Mouse (Mus musculus): ENCODE results near the gene Cxcl3.
"Not testable (repeated sequence)": the region's sequence is repeated elsewhere in the genome, so short reads cannot be mapped to it uniquely, and the experiment has no call there.

The Cxcl3 gene

GRCm38 (mm10) chr5:90790074-90790502 lies 4.2 kb downstream of the Cxcl3 start:
- DNase-seq (ENCODE audit: low read depth), result no peak

GRCm38 (mm10) chr5:90794195-90794625 lies 8.3 kb downstream of the Cxcl3 start, which contains the start of gene Cxcl15:
Gene Cxcl15, plus strand, starts transcription at chr5:90794534.
- no peak for DNase-seq (ENCODE audit: low read depth)

- not testable (repeated sequence) for DNase-seq (ENCODE audit: low read depth)
These were observed 9.5 kb downstream of the Cxcl3 start for GRCm38 (mm10) chr5:90795392-90795791.

- DNase-seq (ENCODE audit: low read depth), result no peak
These were observed 18.7 kb downstream of the Cxcl3 start for GRCm38 (mm10) chr5:90804574-90804973.

GRCm38 (mm10) chr5:90806050-90806449 lies 20.1 kb downstream of the Cxcl3 start:
- no peak for DNase-seq (ENCODE audit: low read depth)

- DNase-seq (ENCODE audit: low read depth), result no peak
These were observed 21.5 kb downstream of the Cxcl3 start for GRCm38 (mm10) chr5:90807176-90807950.

GRCm38 (mm10) chr5:90819756-90820155 lies 33.9 kb downstream of the Cxcl3 start:
- no peak for DNase-seq (ENCODE audit: low read depth)

GRCm38 (mm10) chr5:90832145-90832767 lies 46.4 kb downstream of the Cxcl3 start:
- DNase-seq (ENCODE audit: low read depth), result no peak

- no peak for DNase-seq (ENCODE audit: low read depth)
These were observed 47.0 kb downstream of the Cxcl3 start for GRCm38 (mm10) chr5:90832768-90833388.

GRCm38 (mm10) chr5:90834436-90834835 lies 48.5 kb downstream of the Cxcl3 start:
- DNase-seq (ENCODE audit: low read depth), result no peak

- DNase-seq (ENCODE audit: low read depth), result no peak
These were observed 52.7 kb downstream of the Cxcl3 start for GRCm38 (mm10) chr5:90838582-90838981.
